Mouse (Mus musculus): ENCODE data around the gene Cnga1. TPM values are rescaled to one million over a fixed set of nuclear protein-coding genes. Genes with fewer than 3 reads are reported as not detected.

Cnga1 gene
- total RNA-seq (2023; ENCODE audit: inconsistent age) = not detected in 4 replicates

DNA sequence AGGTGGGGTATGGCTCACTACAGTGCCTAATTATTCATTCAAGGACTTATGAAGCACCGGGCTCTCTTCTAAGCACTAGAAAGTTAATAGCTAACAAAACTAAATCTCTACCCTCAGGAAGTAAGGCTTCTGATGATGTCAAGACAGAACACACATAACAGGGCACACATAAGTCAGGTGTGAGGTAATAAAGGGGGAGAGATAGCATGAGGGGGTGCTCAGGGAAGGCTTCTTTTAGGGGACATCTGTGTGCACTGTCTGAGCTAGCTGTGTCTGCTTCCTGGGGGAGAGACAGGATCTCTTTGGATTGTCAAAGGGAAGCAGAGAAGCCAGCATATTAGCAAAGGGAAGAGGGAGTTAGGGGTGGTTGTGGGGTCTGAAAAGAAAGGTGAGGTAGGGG, at the start of gene Cnga1:
TSS of gene Cnga1 (minus strand) at position 101 of the 400 bp plus-strand sequence.

GRCm38 (mm10) chr5:72647418-72647907, 3.4 kb upstream of the Cnga1 start, which contains the start of gene Nipal1:
Gene Nipal1, plus strand, starts transcription at chr5:72647795.

GRCm38 (mm10) chr5:72587192-72587681, 56.8 kb downstream of the Cnga1 start, which contains the start of gene Gm5868:
Gene Gm5868, minus strand, starts transcription at chr5:72587551.

GRCm38 (mm10) chr5:72580970-72581332, 63.1 kb downstream of the Cnga1 start, which contains the start of gene Zar1:
Gene Zar1, minus strand, starts transcription at chr5:72581254.

DNA sequence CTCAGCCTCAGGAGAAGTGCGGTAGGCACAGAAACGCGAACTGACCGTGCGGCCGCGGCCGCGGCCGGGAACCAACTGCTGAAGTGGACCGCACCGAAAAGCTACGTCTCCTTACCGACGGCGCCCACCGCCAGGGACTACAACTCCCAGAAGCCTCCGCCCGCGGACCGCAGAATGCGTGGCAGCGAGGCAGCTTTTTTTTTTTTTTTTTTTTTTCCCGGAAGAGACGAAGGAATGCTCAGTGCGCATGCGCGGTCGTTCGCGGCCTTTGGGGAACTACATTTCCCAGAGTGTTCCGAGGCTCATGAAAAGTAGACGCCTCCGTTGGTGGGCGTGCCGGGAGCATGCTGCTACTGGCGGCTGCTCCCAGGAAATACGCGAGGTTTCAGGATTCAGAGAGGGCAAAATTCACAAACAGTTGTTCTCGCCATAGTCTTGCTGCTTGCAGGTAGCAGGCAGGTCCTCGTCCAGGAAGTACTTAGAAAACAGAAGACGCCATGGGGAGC, 84.5 kb downstream of the Cnga1 start, which contains the start of gene Nfxl1:
TSS of gene Nfxl1 (minus strand) at position 141 of the 506 bp plus-strand sequence.

Other genes starting within 250 kb of the Cnga1 start
- gene Corin, start 139.8 kb downstream of the Cnga1 start, total RNA-seq (2023; ENCODE audit: inconsistent age) = not detected in 4 replicates
- gene Nfxl1, start 84.6 kb downstream of the Cnga1 start, total RNA-seq (2023; ENCODE audit: inconsistent age) = 12.3 to 14.6 TPM (median 12.8 TPM) in 4 replicates
- gene Zar1, start 63.0 kb downstream of the Cnga1 start, total RNA-seq (2023; ENCODE audit: inconsistent age) = not detected in 4 replicates
- gene Gm5868, start 56.7 kb downstream of the Cnga1 start, total RNA-seq (2023; ENCODE audit: inconsistent age) = not detected in 4 replicates
- not detected in 4 replicates for gene Nipal1, start 3.5 kb upstream of the Cnga1 start, total RNA-seq (2023; ENCODE audit: inconsistent age)
- gene Txk, start 108.5 kb upstream of the Cnga1 start, total RNA-seq (2023; ENCODE audit: inconsistent age) = 3.7 to 4.6 TPM (median 4.0 TPM) in 4 replicates
- gene Tec, start 224.2 kb upstream of the Cnga1 start, total RNA-seq (2023; ENCODE audit: inconsistent age) = 102 to 117 TPM (median 114 TPM) in 4 replicates

All from B cell, adult (primary cell).